Mouse (Mus musculus): ENCODE measurements at regions not wholly inside any gene's neighbourhood (a gene's known extent, or its start where the extent isn't known, plus 50 kb on each side); places are given as distances from the start of the nearest gene placed in this dataset.
A peak's percentile ranks its signal among the peaks of the same experiment; 100 is the strongest.

GRCm38 (mm10) chr11:84701319-84702175 is 117.8 kb downstream of the Mrm1 start:
- peak in 1 of 2 experiments; percentile 52 for DNase-seq (ENCODE audit: low spot score in 2 of 2)

DNA sequence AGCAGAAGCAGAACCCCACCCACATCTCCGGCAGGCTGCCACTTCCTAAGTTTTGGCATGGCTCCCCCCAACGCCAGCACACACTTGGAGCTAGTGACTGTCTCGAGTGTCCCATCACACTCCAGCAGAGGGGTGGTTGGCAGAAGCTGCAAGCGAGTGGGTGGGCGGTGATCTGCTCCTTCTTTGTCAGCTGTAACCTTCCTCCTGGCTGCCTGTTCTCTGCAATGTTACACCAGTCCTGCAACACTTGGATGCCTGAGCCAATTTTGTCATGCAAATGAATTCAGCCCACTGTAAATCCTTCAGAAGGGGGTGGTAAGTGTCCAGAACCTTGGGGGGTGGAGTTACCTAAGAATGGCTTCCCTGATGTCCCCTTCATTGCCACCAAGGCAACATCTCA is 121.8 kb downstream of the Mrm1 start:
- DNase-seq (ENCODE audit: low spot score in 2 of 2): no peak

- peak; percentile 70 to 81 for DNase-seq (ENCODE audit: low spot score in 2 of 2)
Observed at GRCm38 (mm10) chr11:84692638-84693037, 126.7 kb downstream of the Mrm1 start.

- no peak for DNase-seq (ENCODE audit: low spot score in 2 of 2)
Observed at GRCm38 (mm10) chr11:84691410-84692148, 127.7 kb downstream of the Mrm1 start.

DNA sequence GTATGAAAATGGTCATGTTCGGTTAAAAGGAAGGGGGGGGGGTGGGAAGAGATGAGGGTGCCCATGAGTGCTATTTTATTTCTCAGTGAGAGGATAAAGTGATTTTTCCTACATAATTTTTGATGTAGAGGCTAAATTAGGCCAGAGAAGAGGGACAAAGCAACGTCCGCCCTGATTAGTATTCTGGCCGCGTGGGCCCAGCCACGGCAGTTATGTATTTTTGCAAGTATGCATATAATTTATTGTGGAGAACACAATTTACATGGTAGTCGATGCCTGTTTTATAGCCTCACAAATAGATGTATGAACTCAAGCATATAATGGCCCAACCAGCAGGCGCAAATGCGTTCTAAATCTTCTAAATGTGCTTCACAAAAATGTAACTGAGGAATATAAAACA is 132.8 kb downstream of the Mrm1 start:
- no peak for DNase-seq (ENCODE audit: low spot score in 2 of 2)

- no peak for DNase-seq (ENCODE audit: low spot score in 2 of 2)
Observed at GRCm38 (mm10) chr11:84684325-84684724, 135.0 kb downstream of the Mrm1 start.

GRCm38 (mm10) chr11:84682931-84683330 is 136.4 kb downstream of the Mrm1 start:
- no peak for DNase-seq (ENCODE audit: low spot score in 2 of 2)

- DNase-seq (ENCODE audit: low spot score in 2 of 2): no peak
Observed at GRCm38 (mm10) chr11:84676377-84677078, 142.8 kb downstream of the Mrm1 start.

GRCm38 (mm10) chr11:84672841-84673473 is 146.4 kb downstream of the Mrm1 start:
- no peak for DNase-seq (ENCODE audit: low spot score in 2 of 2)

DNA sequence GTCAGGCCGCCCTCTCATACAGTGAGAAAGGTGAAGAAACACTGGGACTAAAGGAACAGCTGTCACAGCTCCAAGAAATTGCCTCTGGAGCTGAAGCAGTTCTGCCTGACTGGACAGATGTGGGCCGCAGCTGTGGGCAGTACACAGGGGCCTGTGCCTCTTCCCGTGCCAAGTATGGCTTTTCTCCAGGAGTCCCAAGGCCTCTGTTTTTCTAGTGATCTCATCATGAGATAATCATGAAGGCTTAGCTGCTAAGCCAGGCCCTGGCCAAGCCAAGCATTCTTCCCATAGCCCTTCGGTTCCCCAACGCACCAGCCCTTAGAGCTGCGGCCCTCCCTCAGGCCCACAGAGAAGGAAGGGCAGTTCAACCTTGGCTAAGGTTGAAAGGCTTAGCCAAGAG is 146.2 kb upstream of the Lhx1 start:
- DNase-seq (ENCODE audit: low spot score in 2 of 2): no peak

DNA sequence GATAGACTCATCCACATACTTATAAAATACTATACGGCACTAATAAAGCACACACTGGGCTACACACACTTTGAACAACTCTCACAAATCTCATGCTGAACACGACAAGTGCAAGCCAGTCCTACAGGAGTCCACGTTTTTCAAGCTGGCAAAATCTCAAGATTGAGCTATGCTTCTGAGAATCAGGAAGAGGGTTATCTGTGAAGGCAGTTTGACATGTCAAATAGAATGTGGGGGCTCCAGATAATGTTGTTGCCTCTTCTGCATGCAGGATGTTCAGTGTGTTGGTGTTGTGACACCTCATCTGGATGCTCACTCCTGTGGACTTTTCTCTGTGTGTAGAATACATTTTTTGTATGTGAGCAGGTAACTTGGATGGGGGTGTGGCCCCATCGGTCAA is 142.4 kb upstream of the Lhx1 start:
- no peak for DNase-seq (ENCODE audit: low spot score in 2 of 2)

GRCm38 (mm10) chr11:84664258-84664657 is 138.9 kb upstream of the Lhx1 start:
- no peak for DNase-seq (ENCODE audit: low spot score in 2 of 2)

DNA sequence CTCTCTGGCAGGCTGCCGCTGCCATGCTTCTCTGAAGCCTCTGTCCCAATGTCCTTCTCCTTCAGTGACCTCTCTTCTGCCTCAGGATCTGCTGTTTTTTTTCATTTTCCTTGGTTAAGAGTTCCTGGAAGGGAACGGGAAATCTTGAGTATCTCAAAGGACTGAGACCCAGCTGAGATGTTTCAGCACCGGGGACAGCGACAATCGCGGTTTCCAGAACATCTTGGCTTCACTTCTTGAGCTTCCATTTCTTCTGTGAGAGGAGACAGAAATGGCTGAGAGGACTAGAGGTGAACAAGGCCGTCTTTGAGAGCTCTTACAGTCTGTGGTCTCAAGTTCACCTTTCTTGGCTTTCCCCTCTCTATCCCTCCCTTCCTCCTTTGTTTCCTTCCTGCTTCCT is 136.6 kb upstream of the Lhx1 start:
- peak in 1 of 2 experiments; percentile 71 for DNase-seq (ENCODE audit: low spot score in 2 of 2)

DNA sequence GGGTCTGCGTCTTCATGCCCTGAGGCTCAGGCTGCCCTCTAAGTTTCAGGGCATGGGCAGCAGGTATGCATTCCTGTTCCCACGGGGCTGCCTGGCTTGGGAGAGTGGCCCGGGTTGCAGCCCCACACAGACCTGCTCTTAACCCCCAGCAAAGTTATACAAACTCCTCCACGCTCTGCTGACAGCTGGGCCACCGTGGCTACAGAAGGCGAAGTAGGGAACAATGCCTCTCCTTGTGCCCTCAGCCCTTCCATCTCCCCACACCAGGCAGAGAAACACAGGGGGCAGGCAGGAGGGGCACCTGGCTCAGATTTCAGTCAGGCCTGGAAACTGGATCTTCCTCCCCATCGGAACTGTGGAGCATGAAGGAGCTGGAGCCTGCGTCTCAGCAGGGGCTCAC is 135.5 kb upstream of the Lhx1 start:
- DNase-seq (ENCODE audit: low spot score in 2 of 2): no peak

GRCm38 (mm10) chr11:84659370-84659937 is 134.1 kb upstream of the Lhx1 start:
- DNase-seq (ENCODE audit: low spot score in 2 of 2): no peak

- no peak for DNase-seq (ENCODE audit: low spot score in 2 of 2)
Observed at GRCm38 (mm10) chr11:84653481-84653880, 128.1 kb upstream of the Lhx1 start.

GRCm38 (mm10) chr11:84648899-84649298 is 123.6 kb upstream of the Lhx1 start:
- no peak for DNase-seq (ENCODE audit: low spot score in 2 of 2)

DNA sequence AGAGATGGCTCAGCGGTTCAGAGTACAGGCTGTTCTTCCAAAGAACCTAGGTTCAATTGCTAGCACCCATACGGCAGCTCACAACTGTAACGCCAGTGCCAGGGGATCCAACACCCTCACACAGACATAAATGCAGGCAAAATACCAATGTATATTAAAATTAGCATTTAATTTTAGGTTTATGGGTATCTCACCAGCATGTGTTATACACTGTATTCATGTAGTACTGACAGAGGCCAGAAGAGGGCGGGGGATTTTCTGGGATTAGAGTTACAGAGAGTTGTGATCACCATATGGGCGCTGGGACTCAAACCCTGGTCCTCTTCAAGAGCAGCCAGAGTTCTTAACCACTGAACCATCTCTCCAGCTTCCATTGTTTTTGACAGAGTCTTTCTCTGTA is 121.8 kb upstream of the Lhx1 start:
- no peak for DNase-seq (ENCODE audit: low spot score in 2 of 2)

- no peak for DNase-seq (ENCODE audit: low spot score in 2 of 2)
Observed at GRCm38 (mm10) chr11:84643107-84643372, 117.7 kb upstream of the Lhx1 start.

- DNase-seq (ENCODE audit: low spot score in 2 of 2): no peak
Observed at GRCm38 (mm10) chr11:84642300-84643106, 117.2 kb upstream of the Lhx1 start.

GRCm38 (mm10) chr11:84641601-84642000 is 116.3 kb upstream of the Lhx1 start:
- DNase-seq (ENCODE audit: low spot score in 2 of 2): no peak

All from spleen, postnatal 4 days (tissue).